Mouse (Mus musculus): ENCODE results near the gene Parn.

The Parn gene

DNA sequence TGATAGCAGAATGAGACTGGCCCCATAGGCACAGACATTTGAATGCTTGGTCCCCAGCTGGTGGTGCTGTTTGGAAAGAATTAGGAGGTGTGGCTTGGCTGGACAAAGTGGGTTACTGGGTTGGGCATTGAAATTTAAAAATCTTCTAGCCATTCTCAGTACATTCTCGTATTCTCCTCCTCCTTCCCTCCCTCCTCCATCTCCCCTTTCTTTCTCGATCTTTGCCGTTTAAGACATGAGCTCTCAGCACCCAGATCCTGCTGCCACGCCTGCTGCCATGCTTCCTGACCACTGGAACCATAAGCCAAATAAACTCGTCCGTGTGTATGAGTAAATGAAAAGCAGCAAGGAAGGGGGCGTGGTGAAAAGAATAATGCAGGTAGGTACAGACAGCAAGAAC, 111.5 kb downstream of the Parn start:
- no peak for DNase-seq (ENCODE audit: low spot score in 2 of 2)

DNA sequence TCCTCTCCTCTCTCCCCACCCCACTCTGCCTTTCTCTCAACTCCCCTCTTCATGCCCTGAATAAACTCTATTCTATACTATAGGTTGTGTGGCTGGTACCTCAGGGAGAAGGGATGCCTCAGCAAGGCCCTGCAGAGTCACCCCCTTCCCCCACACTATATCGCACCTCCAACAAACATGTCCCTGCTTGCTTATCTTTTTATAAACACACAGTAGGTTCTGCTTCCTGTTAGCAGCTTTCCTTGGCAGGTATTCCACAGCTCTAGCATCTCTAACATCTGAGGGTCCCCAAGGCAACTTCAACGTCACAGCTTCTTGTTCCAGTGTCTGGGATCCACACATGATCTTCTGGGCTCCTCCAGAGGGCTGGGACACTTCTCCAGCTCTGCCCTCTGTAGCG, 117.3 kb downstream of the Parn start:
- DNase-seq (ENCODE audit: low spot score in 2 of 2) = no peak

- DNase-seq (ENCODE audit: low spot score in 2 of 2) = no peak
Observed at GRCm38 (mm10) chr16:13549976-13550375, 118.0 kb downstream of the Parn start.

DNA sequence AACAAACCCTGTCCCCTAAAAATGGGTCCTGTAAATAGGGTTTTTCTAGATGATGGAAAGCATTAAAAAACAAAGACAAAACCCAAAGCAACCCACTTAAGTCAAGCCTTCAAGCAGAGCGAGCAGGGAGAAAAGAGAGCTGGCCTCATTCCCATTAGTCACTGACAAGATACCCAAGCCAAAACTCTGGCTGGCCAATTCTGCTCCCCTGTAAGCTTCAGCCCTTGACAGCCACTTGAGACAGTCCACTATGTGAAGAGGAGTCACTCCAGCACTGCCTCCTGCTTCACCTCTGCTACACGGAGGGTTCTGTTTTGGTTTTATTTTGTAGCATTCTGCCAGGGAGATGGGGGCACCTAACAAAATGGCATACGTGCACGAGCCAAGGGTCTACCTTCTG, 126.2 kb downstream of the Parn start:
- DNase-seq (ENCODE audit: low spot score in 2 of 2) = no peak

GRCm38 (mm10) chr16:13541121-13541747, 126.7 kb downstream of the Parn start:
- DNase-seq (ENCODE audit: low spot score in 2 of 2) = no peak

DNA sequence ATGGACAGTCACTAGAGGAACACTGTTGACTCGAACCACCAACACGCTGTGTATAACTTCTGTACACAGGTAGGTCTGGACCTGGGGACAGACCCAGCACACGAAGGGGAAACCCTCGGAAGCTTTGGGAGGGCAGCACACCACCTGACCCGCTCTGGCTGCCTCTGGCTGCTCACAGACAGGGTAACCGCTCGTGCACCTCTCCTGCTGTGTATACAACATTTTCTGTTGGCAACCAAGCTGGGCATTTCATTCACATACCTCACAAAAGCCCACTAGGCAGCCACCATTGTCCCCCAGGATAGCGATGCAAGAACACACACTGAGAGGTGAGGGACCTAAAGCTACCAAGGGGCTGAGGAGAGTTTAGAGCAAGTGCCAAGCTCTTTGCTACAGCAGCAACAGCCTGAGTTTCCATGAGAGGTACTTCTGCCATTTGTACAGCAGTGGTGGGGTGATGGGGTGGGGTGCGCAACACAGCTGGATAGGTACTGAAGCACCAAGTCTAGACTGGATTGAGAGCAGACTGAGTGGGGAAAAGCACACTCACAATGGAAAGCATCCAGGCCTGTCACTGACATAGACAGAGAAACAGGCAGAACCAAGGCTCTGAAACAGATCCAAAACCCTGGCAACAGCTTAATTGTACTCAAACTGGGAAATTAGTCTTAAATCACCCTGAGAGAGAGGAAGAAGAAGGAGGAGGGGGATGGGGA, 128.9 kb downstream of the Parn start:
- DNase-seq (ENCODE audit: low spot score in 2 of 2) = no peak

DNA sequence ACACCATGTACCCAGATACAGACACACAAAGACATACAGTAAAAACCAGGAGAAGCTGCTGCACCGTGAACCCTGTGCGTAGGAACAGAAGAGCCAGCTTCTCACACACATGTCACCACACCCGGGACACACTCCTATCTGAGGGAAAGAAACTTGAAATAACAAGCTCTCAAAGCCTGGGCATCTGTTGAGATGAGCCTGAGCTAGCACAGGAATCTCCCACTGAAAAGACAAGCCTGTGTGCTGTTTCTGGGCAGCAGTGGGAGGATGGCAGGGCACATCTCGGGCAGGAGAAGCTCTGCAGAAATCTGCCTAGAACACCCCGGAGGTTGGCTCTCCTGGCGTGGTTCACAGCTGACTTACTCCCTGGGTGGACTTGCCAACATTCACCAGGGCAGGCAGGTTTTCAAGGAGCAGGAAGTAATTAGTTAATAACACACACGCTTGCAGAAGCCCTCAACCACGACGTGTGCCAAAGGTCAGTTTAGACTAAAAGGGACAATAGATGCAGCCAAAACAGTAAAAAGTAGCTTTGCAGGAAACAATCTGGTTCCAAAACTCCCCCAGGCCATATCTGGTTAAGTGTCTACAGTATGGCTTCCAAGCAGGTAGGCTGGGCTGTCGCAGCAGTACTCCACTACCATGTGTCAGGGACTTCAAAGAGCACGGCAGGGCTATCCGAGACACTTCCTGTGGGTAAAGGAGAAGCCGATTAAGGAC, 129.6 kb downstream of the Parn start:
- DNase-seq (ENCODE audit: low spot score in 2 of 2) = no peak

GRCm38 (mm10) chr16:13536404-13536803, 131.6 kb downstream of the Parn start:
- DNase-seq (ENCODE audit: low spot score in 2 of 2) = no peak

DNA sequence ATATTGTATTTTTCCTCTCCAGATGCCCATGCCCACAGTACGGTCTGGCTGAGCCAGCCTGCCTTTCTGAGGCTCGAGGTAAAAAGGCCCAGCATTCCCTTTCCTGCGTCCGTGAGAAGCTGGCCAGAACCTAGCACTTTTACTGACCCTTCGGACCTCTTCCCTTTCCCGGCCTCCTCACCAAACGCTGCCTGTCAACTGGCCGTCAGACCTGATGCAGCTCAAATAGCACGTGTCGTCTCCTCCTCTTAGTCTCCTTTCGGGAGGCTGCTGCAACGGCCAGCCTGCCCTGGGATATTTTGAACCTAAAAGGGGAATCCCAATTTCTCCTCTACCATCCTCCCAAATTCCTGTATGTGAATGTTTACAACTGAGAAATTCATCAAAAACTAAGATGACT, 132.1 kb downstream of the Parn start:
- DNase-seq (ENCODE audit: low spot score in 2 of 2) = no peak

GRCm38 (mm10) chr16:13532840-13533239, 135.1 kb downstream of the Parn start:
- DNase-seq (ENCODE audit: low spot score in 2 of 2) = no peak

- no peak for DNase-seq (ENCODE audit: low spot score in 2 of 2)
Observed at GRCm38 (mm10) chr16:13531279-13531678, 136.7 kb downstream of the Parn start.

GRCm38 (mm10) chr16:13521359-13521758, 146.6 kb downstream of the Parn start:
- DNase-seq (ENCODE audit: low spot score in 2 of 2) = no peak

DNA sequence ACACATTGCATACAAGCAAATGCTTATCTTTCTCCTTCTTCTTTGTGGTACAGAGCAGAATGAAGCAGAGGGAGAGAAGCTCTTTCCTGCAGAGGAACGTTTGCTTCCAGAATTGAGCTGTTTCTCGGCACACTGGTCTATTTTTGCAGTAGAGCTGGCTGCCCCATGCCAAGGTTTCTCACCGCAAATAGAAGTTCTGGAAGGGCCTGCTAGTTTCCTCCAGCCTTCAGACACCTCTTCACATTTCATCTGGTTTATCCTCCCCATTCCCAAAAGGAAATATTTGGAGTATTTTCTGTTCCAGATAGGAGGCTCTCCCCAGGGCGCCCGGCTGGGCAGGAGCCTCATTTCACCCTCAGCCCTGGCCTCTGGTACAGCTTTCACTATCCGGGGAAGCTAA, 147.7 kb downstream of the Parn start:
- no peak for DNase-seq (ENCODE audit: low spot score in 2 of 2)

GRCm38 (mm10) chr16:13516214-13516613, 151.8 kb downstream of the Parn start:
- no peak for DNase-seq (ENCODE audit: low spot score in 2 of 2)

DNA sequence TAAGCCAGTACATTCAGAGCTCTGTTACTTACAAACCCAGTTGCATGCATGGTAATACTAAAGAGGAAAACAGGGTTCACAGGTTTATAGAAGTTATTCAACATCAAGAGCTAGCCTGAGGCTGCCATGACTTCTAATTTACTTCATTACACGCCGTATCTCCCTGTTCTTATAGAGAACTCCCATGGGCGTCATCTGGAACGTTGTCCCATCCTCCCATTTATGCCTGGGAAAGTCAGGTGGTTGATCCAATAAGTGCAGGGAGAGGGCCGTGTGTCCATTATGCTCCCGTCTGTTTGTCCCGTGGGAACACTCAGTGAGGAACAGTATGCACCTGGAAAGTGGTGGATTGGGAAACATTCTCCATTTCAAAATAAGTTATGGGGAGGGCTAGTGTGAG, 152.4 kb downstream of the Parn start:
- no peak for DNase-seq (ENCODE audit: low spot score in 2 of 2)

DNA sequence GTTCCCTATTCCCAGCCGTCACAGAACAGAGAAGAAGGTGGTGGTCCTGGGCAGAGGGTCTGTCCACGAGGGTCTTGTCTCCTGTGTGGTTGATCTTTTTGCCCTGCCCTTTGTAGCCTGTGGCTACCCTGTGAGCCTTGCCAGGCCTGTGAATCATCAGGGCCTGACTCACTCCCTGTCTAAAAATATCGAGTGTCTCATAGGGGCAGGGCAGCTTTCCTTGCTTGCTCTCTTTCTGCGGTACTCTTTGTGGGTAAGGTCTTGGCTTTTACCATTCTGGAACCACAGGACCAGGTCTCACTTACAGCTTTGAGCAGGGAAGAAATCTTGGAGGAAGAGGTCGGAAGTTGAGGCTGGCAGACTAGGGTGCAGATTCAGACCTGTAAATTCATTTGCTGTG, 162.9 kb downstream of the Parn start:
- no peak for DNase-seq (ENCODE audit: low spot score in 2 of 2)

GRCm38 (mm10) chr16:13504476-13504875, 163.5 kb downstream of the Parn start:
- no peak for DNase-seq (ENCODE audit: low spot score in 2 of 2)

GRCm38 (mm10) chr16:13498923-13499322, 169.0 kb downstream of the Parn start:
- DNase-seq (ENCODE audit: low spot score in 2 of 2) = no peak

GRCm38 (mm10) chr16:13493981-13494380, 174.0 kb downstream of the Parn start:
- no peak for DNase-seq (ENCODE audit: low spot score in 2 of 2)

GRCm38 (mm10) chr16:13492996-13493395, 175.0 kb downstream of the Parn start:
- DNase-seq (ENCODE audit: low spot score in 2 of 2) = no peak

- DNase-seq (ENCODE audit: low spot score in 2 of 2) = no peak
Observed at GRCm38 (mm10) chr16:13491776-13492175, 176.2 kb downstream of the Parn start.
